29 mouse cellular contexts compared by ENCODE assay signal in genomic region chr16:39576620-39577019, GRCm38 (mm10).
"Had no signal": no experiment of that assay in that cellular context is flagged by ENCODE, and none has a peak within 500 bp of the region (broad histone marks: within the 10 kb centered on the region; RNA-seq: fewer than 3 reads in every experiment).

No protein-coding gene starts in this region.

- H3K36me3 ChIP-seq: heart, embryonic 13.5 days; heart, embryonic 15.5 days; hindbrain, embryonic 13.5 days; hindbrain, embryonic 15.5 days; kidney, embryonic 15.5 days; limb, embryonic 10.5 days; limb, embryonic 12.5 days; liver, embryonic 13.5 days; liver, embryonic 15.5 days had no signal

- H3K4me2 ChIP-seq: heart, embryonic 11.5 days; heart, embryonic 13.5 days; heart, embryonic 15.5 days; hindbrain, embryonic 13.5 days; hindbrain, embryonic 15.5 days; kidney, embryonic 15.5 days; limb, embryonic 12.5 days; liver, embryonic 11.5 days; liver, embryonic 13.5 days; liver, embryonic 15.5 days had no signal

- DNase-seq: gastrocnemius, postnatal 14 days; gastrocnemius, postnatal 36 days; heart, adult 11 months; heart, adult 2 months; heart, postnatal 14 days; heart, postnatal 36 days; kidney, adult 11 months; kidney, adult 2 months; kidney, adult 9 months; kidney, postnatal 14 days; kidney, postnatal 36 days; layer of hippocampus, adult 9-11 months; layer of hippocampus, postnatal 36 days; liver; liver, embryonic 13.5 days had no signal

- H3K9me3 ChIP-seq: heart, embryonic 13.5 days; heart, embryonic 15.5 days; hindbrain, embryonic 13.5 days; hindbrain, embryonic 15.5 days; kidney, embryonic 15.5 days; limb, embryonic 10.5 days; limb, embryonic 12.5 days; liver, embryonic 13.5 days; liver, embryonic 15.5 days had no signal

- ATAC-seq: hindbrain, postnatal 0 days; intestine, embryonic 16.5 days had no signal

- H3K4me3 ChIP-seq: heart, adult 2 months; heart, embryonic 13.5 days; heart, embryonic 15.5 days; hindbrain, embryonic 13.5 days; hindbrain, embryonic 15.5 days; kidney, embryonic 15.5 days; left cerebral cortex, adult 2 months; limb, embryonic 10.5 days; limb, embryonic 12.5 days; liver, embryonic 13.5 days; liver, embryonic 15.5 days had no signal

- H3K9ac ChIP-seq: heart, embryonic 13.5 days; heart, embryonic 15.5 days; hindbrain, embryonic 13.5 days; hindbrain, embryonic 15.5 days; kidney, embryonic 15.5 days; limb, embryonic 12.5 days; liver, embryonic 13.5 days; liver, embryonic 15.5 days had no signal

- H3K27ac ChIP-seq: heart, adult 2 months; heart, embryonic 13.5 days; heart, embryonic 15.5 days; hindbrain, embryonic 13.5 days; hindbrain, embryonic 15.5 days; hindbrain, postnatal 0 days; kidney, embryonic 15.5 days; kidney, postnatal 0 days; left cerebral cortex, adult 2 months; limb, embryonic 10.5 days; limb, embryonic 12.5 days; liver, embryonic 13.5 days; liver, embryonic 15.5 days had no signal

- H3K27me3 ChIP-seq: heart, embryonic 13.5 days; heart, embryonic 15.5 days; hindbrain, embryonic 13.5 days; hindbrain, embryonic 15.5 days; kidney, embryonic 15.5 days; limb, embryonic 12.5 days; liver, embryonic 13.5 days; liver, embryonic 15.5 days had no signal

- H3K4me1 ChIP-seq: heart, embryonic 13.5 days; heart, embryonic 15.5 days; hindbrain, embryonic 13.5 days; hindbrain, embryonic 15.5 days; kidney, embryonic 15.5 days; limb, embryonic 10.5 days; limb, embryonic 12.5 days; liver, embryonic 13.5 days; liver, embryonic 15.5 days had no signal
